Mouse (Mus musculus) hindbrain, embryonic 14.5 days (tissue): ENCODE measurements at regions not wholly inside any gene's neighbourhood (a gene's known extent, or its start where the extent isn't known, plus 50 kb on each side); places are given as distances from the start of the nearest gene placed in this dataset.
"Not testable (repeated sequence)": the region's sequence is repeated elsewhere in the genome, so short reads cannot be mapped to it uniquely, and the experiment has no call there.

Source experiments
- ATAC-seq: fragments of 200-750 bp; cut with Nextera tagmentation; 2 replicates; pipeline ENCODE4 v1.8.0; 2017; ENCODE audit warnings: moderate number of reproducible peaks, mild to moderate bottlenecking, moderate TSS enrichment, moderate library complexity; ENCODE audit not compliant: low FRiP score
- DNase-seq: peaks from one replicate; pipeline ENCODE4 v3.0.0-alpha.2; 2015; ENCODE audit warnings: low spot score
- H3K27ac ChIP-seq: fragments of 300-500 bp; sonication (generic); 2 replicates; pipeline ENCODE4 v1.5.1; 2014; ENCODE audit warnings: mild to moderate bottlenecking, moderate library complexity
- H3K27me3 ChIP-seq: fragments of 300-500 bp; sonication (generic); 2 replicates; pipeline ENCODE4 v1.6.1; 2014; ENCODE audit warnings: mild to moderate bottlenecking, low read length, mixed read lengths; ENCODE audit not compliant: control insufficient read depth, insufficient read depth
- H3K36me3 ChIP-seq: fragments of 300-500 bp; sonication (generic); replicated peaks from 2 replicates; pipeline ENCODE4 v1.6.1; 2014; ENCODE audit not compliant: control insufficient read depth, insufficient read depth
- H3K4me1 ChIP-seq: fragments of 300-500 bp; sonication (generic); replicated peaks from 2 replicates; pipeline ENCODE4 v1.6.1; 2014; ENCODE audit warnings: antibody characterized with exemption, low read length, mixed read lengths; ENCODE audit not compliant: control insufficient read depth, insufficient read depth
- H3K4me2 ChIP-seq: fragments of 300-500 bp; sonication (generic); replicated peaks from 2 replicates; pipeline ENCODE4 v1.6.1; 2014; ENCODE audit warnings: mild to moderate bottlenecking, moderate library complexity
- H3K4me3 ChIP-seq: fragments of 300-500 bp; sonication (generic); replicated peaks from 2 replicates; pipeline ENCODE4 v1.5.1; 2014; ENCODE audit warnings: mild to moderate bottlenecking, low read length
- H3K9ac ChIP-seq: fragments of 300-500 bp; sonication (generic); 2 replicates; pipeline ENCODE4 v1.6.1; 2014
- H3K9me3 ChIP-seq: fragments of 300-500 bp; sonication (generic); 2 replicates; pipeline ENCODE4 v1.6.1; 2016; ENCODE audit warnings: low read length; ENCODE audit not compliant: control insufficient read depth
- WGBS: fragments of 180-500 bp; shearing (Covaris S2); extraction: QIAGEN DNeasy Blood & Tissue Kit; methylation state at CpG from one replicate; pipeline ENCODE4 v1.1.7; 2014; 5-methylcytosine and 5-hydroxymethylcytosine counted together

DNA sequence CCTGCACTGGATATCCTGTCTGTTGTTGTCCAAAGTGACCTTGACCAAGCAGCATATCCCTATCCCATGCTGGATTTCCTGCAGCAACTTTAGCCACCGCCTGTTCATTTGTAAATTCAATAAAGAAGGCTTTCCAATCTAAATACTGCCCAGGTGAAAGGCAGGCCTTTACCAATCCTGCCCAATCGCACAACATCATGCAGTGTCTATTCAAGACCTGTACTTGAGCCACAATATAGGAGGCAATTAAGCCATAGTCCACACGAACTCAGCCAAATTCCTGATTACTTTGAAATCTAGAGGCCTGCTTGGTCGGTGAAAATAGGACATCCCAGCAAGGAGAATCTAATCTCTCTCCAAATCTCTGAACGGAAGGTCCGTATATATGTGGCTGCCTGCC lies 95.8 kb upstream of the Vmn1r2 start:
- not testable (repeated sequence) for H3K4me3 ChIP-seq, ATAC-seq, DNase-seq, H3K27me3 ChIP-seq, H3K4me2 ChIP-seq, H3K36me3 ChIP-seq, H3K4me1 ChIP-seq, H3K9ac ChIP-seq, H3K27ac ChIP-seq
- WGBS, result 73% methylated on average over 6 of the region's 6 CpGs
- H3K9me3 ChIP-seq, result peaks cover 58% of the 10 kb centered on the region

DNA sequence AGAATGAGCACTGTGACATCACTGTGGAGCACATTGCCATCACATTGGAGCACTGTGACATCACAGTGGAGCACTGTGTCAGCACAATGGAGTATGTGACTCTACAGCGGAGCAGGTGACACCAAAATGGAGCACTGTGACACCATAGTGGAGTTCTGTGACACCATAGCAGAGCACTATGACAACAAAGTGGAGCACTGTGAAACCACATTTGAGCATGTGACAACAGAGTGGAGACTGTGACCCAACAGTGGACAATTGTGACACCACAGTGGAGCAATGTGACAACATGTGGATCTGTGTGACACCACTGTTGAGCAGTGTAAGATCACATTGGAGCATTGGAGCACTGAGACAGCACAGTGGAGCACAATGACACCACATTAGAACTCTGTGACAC lies 87.2 kb upstream of the Vmn1r2 start:
- no peak overlapping the region for H3K9ac ChIP-seq
- WGBS, result 86% methylated on average over 1 of the region's 1 CpGs
- H3K27ac ChIP-seq, result no peak overlapping the region
- ATAC-seq (no peak), DNase-seq (no peak)
- H3K27me3 ChIP-seq, result no peaks in the 10 kb centered on the region
- H3K9me3 ChIP-seq, result peaks cover 60% of the 10 kb centered on the region
- no peaks in the 10 kb centered on the region for H3K4me1 ChIP-seq
- no peak overlapping the region for H3K4me2 ChIP-seq
- no peaks in the 10 kb centered on the region for H3K36me3 ChIP-seq
- no peak overlapping the region for H3K4me3 ChIP-seq

DNA sequence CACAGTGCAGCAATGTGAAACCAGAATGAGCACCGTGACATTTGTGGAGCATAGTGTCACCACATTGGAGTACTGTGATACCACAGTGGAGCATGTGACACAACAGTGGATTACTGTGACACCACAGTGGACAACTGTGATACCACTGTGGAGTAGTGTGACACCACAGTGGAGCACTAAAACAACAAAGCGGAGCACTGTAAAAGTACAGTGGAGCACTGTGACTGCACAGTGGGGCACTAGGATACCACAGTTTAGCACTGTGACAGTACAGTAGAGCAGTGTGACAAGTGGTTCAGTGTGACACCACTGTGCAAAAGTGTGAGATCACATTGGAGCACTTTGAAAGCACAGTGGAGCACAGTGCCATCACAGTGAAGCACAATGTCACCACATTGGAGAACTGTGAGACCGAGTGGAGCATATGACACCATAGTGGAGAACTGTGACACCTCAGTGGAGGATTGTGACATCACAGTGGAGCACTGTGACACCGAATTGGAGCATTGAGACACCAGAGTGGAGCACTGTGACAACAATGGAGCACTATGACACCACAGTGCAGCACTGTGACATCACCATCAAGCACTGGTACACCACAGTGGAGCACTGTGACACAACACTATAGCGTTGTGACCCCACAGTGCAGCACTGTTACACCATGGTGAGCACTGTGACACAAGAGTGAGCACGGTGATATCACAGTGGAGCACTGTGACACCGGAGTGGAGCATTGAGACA lies 86.6 kb upstream of the Vmn1r2 start:
- H3K27me3 ChIP-seq, result no peaks in the 10 kb centered on the region
- no peak overlapping the region for H3K27ac ChIP-seq
- no peak overlapping the region for H3K9ac ChIP-seq
- no peak overlapping the region for H3K4me3 ChIP-seq
- ATAC-seq, result peak; percentile 22
- WGBS, result 58% methylated on average over 7 of the region's 7 CpGs
- no peak overlapping the region for H3K4me2 ChIP-seq
- DNase-seq, result no peak
- H3K4me1 ChIP-seq, result no peaks in the 10 kb centered on the region
- peaks cover 66% of the 10 kb centered on the region for H3K9me3 ChIP-seq
- no peaks in the 10 kb centered on the region for H3K36me3 ChIP-seq

DNA sequence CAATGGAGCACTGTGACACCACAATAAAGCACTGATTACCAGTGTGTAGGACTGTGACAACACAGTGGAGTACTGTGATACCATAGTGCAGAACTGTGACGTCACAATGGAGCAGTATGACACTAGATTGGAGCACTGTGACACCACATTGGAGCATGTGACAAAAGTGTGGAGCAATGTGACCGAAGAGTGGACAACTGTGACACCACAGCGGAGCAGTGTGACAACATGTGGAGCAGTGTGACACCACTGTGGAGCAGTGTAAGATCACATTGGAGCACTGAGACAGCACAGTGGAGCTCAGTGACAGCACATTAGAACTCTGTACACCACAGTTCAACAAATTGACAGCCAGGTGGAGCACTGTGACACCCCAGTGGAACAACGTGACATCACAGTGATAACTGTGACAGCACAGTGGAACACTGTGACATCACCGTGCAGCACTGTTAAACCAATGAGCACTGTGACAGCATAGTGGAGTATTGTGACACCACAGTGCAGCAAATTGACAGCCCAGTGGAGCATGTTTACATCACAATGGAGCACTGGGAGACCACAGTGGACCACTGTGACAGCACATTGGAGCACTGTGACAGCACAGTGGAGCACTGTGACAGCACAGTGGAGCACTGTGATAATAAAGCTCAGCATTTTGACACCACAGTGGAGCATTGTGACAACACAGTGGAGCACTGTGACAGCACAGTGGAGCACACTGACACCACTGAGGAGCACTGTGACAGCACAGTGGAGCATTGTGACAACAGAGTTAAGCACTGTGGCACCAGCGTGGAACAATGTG lies 85.8 kb upstream of the Vmn1r2 start:
- no peak overlapping the region for H3K4me2 ChIP-seq
- H3K4me1 ChIP-seq, result no peaks in the 10 kb centered on the region
- DNase-seq, result no peak
- no peaks in the 10 kb centered on the region for H3K36me3 ChIP-seq
- WGBS, result 63% methylated on average over 6 of the region's 6 CpGs
- H3K4me3 ChIP-seq, result no peak overlapping the region
- H3K9ac ChIP-seq, result no peak overlapping the region
- no peaks in the 10 kb centered on the region for H3K27me3 ChIP-seq
- peaks cover 74% of the 10 kb centered on the region for H3K9me3 ChIP-seq
- H3K27ac ChIP-seq, result no peak overlapping the region
- peak; percentile 28 for ATAC-seq

DNA sequence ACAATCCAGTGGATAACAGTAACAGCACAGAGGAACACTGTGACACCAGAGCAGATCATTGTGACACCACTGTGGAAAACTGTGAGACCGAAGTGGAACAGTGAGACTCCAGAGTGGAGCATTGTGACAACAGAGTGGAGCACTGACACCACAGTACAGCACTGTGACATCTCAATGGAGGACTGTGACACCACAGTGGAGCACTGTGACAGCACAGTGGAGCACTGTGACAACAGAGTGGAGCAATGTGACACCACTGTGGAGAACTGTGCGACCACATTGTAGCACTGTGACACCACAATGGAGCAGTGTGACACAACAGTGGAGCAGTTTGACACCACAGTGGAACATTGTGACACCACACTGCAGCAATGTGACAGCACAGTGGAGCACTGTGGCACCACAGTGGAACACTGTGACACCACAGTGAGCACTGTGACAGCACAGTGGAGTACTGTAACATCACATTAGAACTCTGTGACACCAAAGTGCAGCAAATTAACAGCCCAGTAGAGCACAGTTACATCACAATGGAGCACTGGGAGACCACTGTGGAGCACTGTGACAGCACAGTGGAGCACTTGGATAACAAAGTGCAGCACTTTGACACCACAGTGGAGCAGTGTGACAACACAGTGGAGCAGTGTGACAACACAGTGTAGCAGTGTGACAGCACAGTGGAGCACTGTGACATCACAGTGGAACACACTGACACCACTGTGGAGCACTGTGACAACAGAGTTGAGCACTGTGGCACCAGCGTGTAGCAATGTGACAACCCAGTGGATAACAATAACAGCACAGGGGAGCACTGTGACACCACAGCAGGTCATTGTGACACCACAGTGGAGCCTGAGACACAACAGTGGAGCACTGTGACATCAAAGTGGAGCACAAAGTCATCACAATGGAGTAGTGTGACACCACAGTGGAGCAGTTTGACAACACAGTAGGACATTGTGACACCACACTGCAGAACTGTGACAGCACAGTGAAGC lies 84.9 kb upstream of the Vmn1r2 start:
- ATAC-seq (peak; percentile 9), DNase-seq (peak; percentile 21)
- Histone ChIP-seq H3K9me3 (peaks cover 79% of the 10 kb centered on the region), H3K4me1 (no peaks in the 10 kb centered on the region), H3K27me3 (no peaks in the 10 kb centered on the region), H3K4me3 (no peak overlapping the region), H3K36me3 (no peaks in the 10 kb centered on the region), H3K27ac (no peak overlapping the region), H3K4me2 (no peak overlapping the region), H3K9ac (no peak overlapping the region)
- 81% methylated on average over 3 of the region's 3 CpGs for WGBS

DNA sequence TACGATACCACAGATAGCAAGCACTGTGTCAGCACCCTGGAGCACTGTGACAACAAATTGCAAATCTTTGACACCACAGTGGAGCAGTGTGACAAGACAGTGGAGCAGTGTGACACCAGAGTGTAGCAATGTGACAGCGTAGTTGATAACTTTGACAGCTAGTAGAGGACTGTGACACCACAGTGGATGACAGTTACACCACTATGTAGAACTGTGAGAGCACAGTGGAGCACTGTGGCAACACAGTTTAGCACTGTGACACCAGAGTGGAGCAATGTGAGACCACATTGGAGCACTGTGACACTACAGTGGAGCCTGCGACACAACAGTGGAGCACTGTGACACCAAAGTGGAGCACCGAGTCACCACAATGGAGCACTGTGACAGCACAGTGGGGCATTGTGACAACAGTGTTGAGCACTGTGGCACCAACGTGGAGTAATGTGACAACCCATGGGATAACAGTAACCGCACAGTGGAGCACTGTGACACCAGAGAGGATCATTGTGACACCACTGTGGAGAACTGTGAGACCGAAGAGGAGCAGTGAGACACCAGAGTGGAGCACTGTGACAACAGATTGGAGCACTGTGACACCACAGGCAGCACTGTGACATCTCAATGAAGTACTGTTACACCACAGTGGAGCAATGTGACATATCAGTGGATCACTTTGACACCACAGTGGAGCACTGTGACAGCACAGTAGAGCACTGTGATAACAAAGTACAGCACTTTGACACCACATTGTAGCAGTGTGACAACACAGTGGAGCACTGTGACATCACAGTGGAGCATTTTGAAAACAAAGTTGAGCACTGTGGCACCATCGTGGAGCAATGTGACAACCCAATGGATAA lies 83.7 kb upstream of the Vmn1r2 start:
- peak; percentile 37 for DNase-seq
- Histone ChIP-seq H3K9ac (no peak overlapping the region), H3K36me3 (no peaks in the 10 kb centered on the region), H3K9me3 (peaks cover 84% of the 10 kb centered on the region), H3K4me1 (no peaks in the 10 kb centered on the region), H3K4me3 (no peak overlapping the region), H3K27me3 (no peaks in the 10 kb centered on the region), H3K27ac (no peak overlapping the region), H3K4me2 (no peak overlapping the region)
- peak; percentile 50 for ATAC-seq
- WGBS, result 54% methylated on average over 8 of the region's 8 CpGs

DNA sequence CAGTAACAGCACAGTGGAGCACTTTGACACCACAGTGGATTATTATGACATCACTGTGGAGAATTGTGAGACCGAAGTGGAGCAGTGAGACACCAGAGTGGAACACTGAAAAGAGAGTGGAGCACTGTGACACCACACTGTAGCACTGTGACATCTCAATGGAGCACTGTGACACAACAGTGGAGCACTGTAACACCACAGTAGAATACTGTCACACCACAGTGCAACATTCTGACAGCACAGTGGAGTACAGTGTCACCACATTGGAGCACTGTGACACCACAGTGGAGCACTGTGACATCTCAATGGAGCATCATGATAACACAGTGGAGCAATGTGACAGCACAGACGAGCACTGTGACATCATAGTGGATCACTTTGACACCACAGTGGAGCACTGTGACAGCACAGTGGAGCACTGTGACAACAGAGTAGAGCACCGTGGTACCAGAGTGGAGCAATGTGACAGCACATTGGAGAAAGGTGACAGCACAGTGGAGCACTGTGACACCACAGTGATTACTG lies 83.0 kb upstream of the Vmn1r2 start:
- no peak overlapping the region for H3K9ac ChIP-seq
- DNase-seq (no peak), ATAC-seq (no peak)
- H3K4me2 ChIP-seq, result no peak overlapping the region
- H3K9me3 ChIP-seq, result peaks cover 85% of the 10 kb centered on the region
- no peak overlapping the region for H3K27ac ChIP-seq
- 71% methylated on average over 3 of the region's 3 CpGs for WGBS
- no peaks in the 10 kb centered on the region for H3K27me3 ChIP-seq
- no peaks in the 10 kb centered on the region for H3K4me1 ChIP-seq
- no peak overlapping the region for H3K4me3 ChIP-seq
- H3K36me3 ChIP-seq, result no peaks in the 10 kb centered on the region
